8 mouse cellular contexts compared by ENCODE assay signal in the genomic region with DNA sequence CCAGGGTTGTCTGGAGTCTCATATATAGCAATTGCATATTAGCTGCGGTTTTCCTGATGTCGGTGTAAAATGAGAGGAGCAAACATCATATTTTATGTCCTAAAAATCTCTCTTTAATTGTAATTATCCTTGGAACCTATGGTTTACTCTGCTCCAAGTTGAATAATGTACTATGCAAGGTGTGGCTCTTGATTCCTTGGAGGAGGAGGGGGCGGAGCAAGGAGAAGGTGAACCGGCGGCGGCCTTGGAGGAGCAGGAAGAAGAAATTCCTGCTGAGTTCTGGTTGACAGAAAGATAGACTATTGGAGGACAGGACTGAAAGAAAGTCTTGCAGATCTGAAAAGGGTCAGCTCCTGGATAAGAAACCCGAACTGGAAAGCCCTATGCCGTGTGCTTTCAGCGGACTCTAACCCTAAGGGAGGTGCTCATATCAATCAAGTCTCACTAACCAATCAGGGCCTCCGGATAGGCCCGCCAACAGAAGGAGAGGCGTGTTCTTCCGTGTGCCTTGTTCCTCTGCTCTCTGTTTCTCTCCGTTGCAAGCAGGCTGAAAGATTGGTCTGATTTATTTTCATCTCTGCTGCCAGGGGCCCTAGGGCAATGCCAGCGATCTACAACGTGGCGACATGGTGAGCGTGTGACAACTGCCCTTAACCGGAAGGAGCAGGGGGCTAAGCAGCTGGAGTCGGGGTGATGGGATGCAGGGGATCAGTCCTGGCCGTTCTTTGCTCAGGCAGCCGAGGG.
A peak's percentile ranks its signal among the peaks of the same experiment; 100 is the strongest.
DNase-seq lines count a peak whose midpoint lies in the region; ATAC-seq lines count a peak whose summit lies in the region.
"Not testable (repeated sequence)": the region's sequence is repeated elsewhere in the genome, so short reads cannot be mapped to it uniquely, and the experiment has no call there.

No protein-coding gene starts in this region.

- peak overlapping the region; percentile 73 for H3K4me3 ChIP-seq in embryonic facial prominence, embryonic 10.5 days
- H3K4me3 ChIP-seq in intestine, embryonic 15.5 days (replicated peaks) = peak overlapping the region; percentile 64
- H3K4me3 ChIP-seq in macrophage (ENCODE audit: inconsistent target) = peak overlapping the region; percentile 78

- peak overlapping the region; percentile 90 for H3K27ac ChIP-seq in embryonic facial prominence, embryonic 10.5 days (replicated peaks)
- H3K27ac ChIP-seq in intestine, embryonic 15.5 days = peak overlapping the region; percentile 72
- peak overlapping the region; percentile 17; the same call in 1 of the 2 replicates for H3K27ac ChIP-seq in macrophage

- peak; percentile 94 for ATAC-seq in granulocyte monocyte progenitor cell, adult 5-6 weeks (replicated peaks; ENCODE audit: poor library complexity, severe bottlenecking)
- ATAC-seq in intestine, embryonic 15.5 days = peak; percentile 99

- not testable (repeated sequence) for H3K9me3 ChIP-seq in embryonic facial prominence, embryonic 10.5 days; intestine, embryonic 15.5 days

- peaks cover 13% of the 10 kb centered on the region for H3K36me3 ChIP-seq in embryonic facial prominence, embryonic 10.5 days (replicated peaks)
- not testable (repeated sequence) for H3K36me3 ChIP-seq in intestine, embryonic 15.5 days; macrophage (ENCODE audit: inconsistent target)

- not testable (repeated sequence) for H3K79me2 ChIP-seq in macrophage (ENCODE audit: inconsistent target)

- peak overlapping the region; percentile 69 for H3K9ac ChIP-seq in intestine, embryonic 15.5 days

- 3% methylated on average over 22 of the region's 22 CpGs for WGBS in embryonic facial prominence, embryonic 10.5 days
- 2% methylated on average over 22 of the region's 22 CpGs for WGBS in intestine, embryonic 15.5 days
- under 1% methylated on average over 20 of the region's 22 CpGs for WGBS in macrophage (ENCODE audit: missing documents)

- H3K27me3 ChIP-seq in embryonic facial prominence, embryonic 10.5 days (replicated peaks; ENCODE audit: low read depth, poor library complexity, severe bottlenecking); intestine, embryonic 15.5 days (replicated peaks): not testable (repeated sequence)

- H3K4me2 ChIP-seq in intestine, embryonic 15.5 days (replicated peaks) = peak overlapping the region; percentile 56

- DNase-seq in adrenal gland, postnatal 10 days = peak; percentile 46
- peak; percentile 63 for DNase-seq in embryonic facial prominence, embryonic 10.5 days (ENCODE audit: low spot score)
- DNase-seq in left cerebral cortex, adult 9 months (ENCODE audit: low spot score in 2 of 2) = peak; percentile 3 to 32
- DNase-seq in retina, postnatal 7 days (ENCODE audit: low read depth, low spot score) = peak; percentile 11
- peak; percentile 5 for DNase-seq in urinary bladder, postnatal 25 days (ENCODE audit: low spot score)

- not testable (repeated sequence) for H3K4me1 ChIP-seq in embryonic facial prominence, embryonic 10.5 days; intestine, embryonic 15.5 days (replicated peaks)

Comparison
In these comparisons a context has a peak if more than half of its experiments do, and no peak if none do; other contexts are left out.
1. Peak in every context shown above with its lines: DNase-seq, ATAC-seq, H3K4me3 ChIP-seq and H3K27ac ChIP-seq.
2. DNase-seq: peak in every context shown above with its lines; median percentile 63 in embryonic facial prominence, embryonic 10.5 days; 46 in adrenal gland, postnatal 10 days; 18 in left cerebral cortex, adult 9 months; 11 in retina, postnatal 7 days; 5 in urinary bladder, postnatal 25 days.
3. H3K27ac ChIP-seq: peak in every context shown above with its lines; median percentile 90 in embryonic facial prominence, embryonic 10.5 days; 72 in intestine, embryonic 15.5 days; 17 in macrophage.